Mouse (Mus musculus) liver, postnatal 0 days (tissue): Measurements from ENCODE around the gene Adcy4.

ENCODE experiments used
- CTCF ChIP-seq: sonication (generic); IDR thresholded peaks from 2 replicates; pipeline ENCODE4 v1.5.1; 2016; ENCODE audit warnings: antibody characterized with exemption, low read depth
- EP300 ChIP-seq: IDR thresholded peaks from 2 replicates; pipeline ENCODE4 v1.6.1; 2016; ENCODE audit warnings: antibody characterized with exemption, low read depth, mild to moderate bottlenecking

- TF ChIP-seq EP300 (no peak), CTCF (no peak)
Measured at GRCm38 (mm10) chr14:55721076-55721475, 62.8 kb downstream of the Adcy4 start.
